Mouse (Mus musculus) cerebellum, postnatal 36 days (tissue): ENCODE results near the gene Ube2d1.

Experiments
- DNase-seq, 2 experiments: peaks; one replicate each; pipeline ENCODE4 v3.0.0; 2021 to 2022; ENCODE audit warnings: mixed read lengths in 2 of 2

Gene Ube2d1

GRCm38 (mm10) chr10:71285126-71285580, at the start of gene Ube2d1:
TSS of gene Ube2d1 (minus strand) at chr10:71285262.
- DNase-seq: peak; percentile 91 to 95

DNA sequence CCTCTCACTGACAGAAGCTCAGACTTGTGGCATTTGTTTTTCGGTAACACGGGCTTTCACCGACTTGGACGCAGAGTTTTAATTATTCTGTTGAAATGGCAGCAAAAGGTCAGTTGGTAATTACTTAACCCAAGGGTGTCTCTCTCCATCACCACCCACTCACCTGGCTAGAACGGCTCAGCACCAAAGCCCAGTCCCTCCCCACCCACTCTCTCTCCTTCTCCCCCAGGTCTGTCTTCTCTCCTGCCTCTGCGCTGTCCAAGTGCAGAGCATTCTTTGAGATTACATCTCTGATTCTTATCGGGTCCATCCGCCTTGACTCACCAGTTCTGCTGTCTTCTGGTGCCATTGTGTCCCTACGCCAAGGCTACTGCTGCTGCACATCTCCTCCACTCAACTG, 47.8 kb upstream of the Ube2d1 start:
- DNase-seq: no peak

DNA sequence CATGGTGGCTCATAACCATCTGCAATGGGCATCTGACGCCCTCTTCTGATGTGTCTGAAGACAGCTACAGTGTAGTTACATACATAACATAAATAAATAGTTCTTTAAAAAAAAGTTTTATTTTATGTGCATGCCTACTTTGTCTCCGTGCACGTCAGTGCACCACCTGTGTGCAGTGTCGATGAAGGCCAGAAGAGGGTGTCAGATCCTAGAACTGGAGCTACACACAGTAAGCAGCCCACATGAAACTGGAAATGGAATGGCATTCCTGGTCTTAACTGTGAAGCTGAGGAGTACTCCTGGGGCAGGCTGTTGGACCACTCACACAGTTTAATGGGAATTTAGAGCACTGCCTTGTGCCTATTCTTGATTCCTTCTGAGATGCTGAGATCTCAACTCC, 47.3 kb upstream of the Ube2d1 start:
- no peak for DNase-seq

GRCm38 (mm10) chr10:71331908-71332307, 46.8 kb upstream of the Ube2d1 start:
- no peak for DNase-seq

DNA sequence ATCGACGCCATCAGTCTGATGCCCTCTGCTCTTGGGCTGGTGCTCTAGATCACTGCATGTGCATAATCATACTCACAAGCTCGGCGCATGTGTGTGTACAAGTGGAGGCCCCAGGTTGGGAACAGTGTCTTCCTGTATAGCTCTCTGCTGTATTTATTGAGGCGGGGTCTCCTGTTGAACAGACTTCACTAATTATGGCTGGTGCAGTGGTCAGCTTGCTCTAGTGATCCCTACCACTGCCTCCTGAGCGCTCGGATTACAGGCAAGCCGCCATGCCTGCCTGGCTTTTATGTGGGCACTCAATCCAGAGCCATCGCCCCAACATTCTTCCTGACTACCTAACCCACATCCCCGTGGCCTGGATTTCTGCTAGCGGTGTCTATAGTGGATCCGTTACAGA, 45.0 kb upstream of the Ube2d1 start:
- no peak for DNase-seq

DNA sequence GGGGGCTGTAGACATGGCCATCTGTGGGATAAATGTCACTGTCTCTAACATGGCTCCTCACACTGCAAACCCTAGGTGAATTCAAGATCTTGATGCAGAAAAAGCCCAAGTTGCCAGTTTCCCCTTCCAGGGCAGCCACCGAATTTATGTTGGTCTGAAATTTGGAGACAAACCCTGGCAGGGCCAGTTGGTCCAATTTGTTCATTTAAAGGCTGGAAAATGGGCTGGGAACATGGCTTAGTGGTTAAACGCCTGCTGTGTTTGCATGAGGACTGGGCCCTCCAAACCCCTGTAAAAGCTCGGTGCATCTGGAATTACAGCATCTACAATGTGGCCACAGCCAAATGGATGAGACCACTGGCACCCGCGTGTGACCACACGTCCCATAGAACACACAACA, 44.2 kb upstream of the Ube2d1 start:
- DNase-seq: no peak

- DNase-seq: no peak
Measured at GRCm38 (mm10) chr10:71328870-71329269, 43.8 kb upstream of the Ube2d1 start.

DNA sequence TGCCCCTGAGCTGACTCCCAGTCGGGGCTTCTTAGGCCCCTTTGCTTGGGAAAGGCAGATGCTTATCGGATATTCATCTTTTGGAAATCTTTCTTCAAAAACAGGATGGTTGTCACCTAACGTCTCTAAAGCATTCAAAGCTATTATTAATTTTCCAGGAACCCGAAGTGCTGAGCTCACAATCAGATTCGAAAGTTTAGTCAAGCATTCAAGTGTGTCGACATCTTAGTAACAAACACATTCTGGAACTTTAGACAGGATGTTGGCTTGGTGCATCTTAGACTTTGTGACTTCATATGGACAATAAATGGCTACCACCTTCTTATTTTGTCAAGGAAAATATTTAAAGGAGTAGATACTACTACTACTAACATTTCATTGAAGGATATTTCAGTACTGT, 43.3 kb upstream of the Ube2d1 start:
- no peak for DNase-seq

- no peak for DNase-seq
Measured at GRCm38 (mm10) chr10:71327386-71327785, 42.3 kb upstream of the Ube2d1 start.

- DNase-seq: peak; percentile 70 to 75
Measured at GRCm38 (mm10) chr10:71326789-71327188, 41.7 kb upstream of the Ube2d1 start.

GRCm38 (mm10) chr10:71326123-71326522, 41.1 kb upstream of the Ube2d1 start:
- DNase-seq: no peak

- DNase-seq: no peak
Measured at GRCm38 (mm10) chr10:71323669-71324068, 38.6 kb upstream of the Ube2d1 start.

- DNase-seq: no peak
Measured at GRCm38 (mm10) chr10:71316497-71316896, 31.4 kb upstream of the Ube2d1 start.

DNA sequence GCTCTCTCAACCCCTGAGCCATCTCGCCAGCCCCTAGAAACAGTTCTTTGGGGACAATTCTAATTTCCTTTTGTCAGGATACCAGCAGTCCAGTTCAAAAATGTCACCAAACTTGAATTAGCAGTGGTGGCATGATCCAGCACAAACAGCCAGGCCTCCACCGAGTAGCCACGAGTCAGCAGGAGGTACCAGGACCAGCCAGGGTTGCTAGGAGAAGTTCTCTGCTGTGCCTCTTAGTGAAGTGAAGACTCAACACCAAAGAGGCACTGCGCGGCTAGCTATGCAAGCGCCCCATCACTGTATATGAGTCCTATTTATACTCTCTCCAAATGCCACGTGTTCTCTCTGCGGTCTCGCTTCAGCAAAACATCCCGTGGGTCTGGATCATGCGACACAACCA, 31.0 kb upstream of the Ube2d1 start:
- no peak for DNase-seq

- DNase-seq: no peak
Measured at GRCm38 (mm10) chr10:71314596-71314995, 29.5 kb upstream of the Ube2d1 start.

DNA sequence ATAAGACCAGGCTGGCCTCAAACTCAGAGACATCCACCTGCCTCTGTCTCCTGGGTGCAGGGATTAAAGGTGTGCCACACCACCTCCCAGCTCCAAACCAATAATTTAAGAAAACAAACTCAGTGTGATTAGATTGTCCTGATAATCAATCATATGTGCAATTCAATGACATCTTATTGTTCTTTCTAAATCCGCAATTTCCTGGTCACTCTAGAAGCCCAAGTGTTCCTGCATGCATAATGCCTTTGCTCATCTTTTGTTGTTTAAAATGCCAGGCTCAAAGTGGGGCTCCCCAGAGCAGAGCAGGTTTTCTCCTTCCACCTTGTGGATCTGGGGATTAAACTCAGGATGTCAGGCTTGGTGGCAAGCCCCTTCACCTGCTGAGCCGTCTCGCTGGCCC, 25.2 kb upstream of the Ube2d1 start:
- no peak for DNase-seq

- DNase-seq: no peak
Measured at GRCm38 (mm10) chr10:71308199-71308598, 23.1 kb upstream of the Ube2d1 start.

- DNase-seq: no peak
Measured at GRCm38 (mm10) chr10:71306759-71307158, 21.7 kb upstream of the Ube2d1 start.

- DNase-seq: peak; percentile 41 to 55
Measured at GRCm38 (mm10) chr10:71306190-71306589, 21.1 kb upstream of the Ube2d1 start.

DNA sequence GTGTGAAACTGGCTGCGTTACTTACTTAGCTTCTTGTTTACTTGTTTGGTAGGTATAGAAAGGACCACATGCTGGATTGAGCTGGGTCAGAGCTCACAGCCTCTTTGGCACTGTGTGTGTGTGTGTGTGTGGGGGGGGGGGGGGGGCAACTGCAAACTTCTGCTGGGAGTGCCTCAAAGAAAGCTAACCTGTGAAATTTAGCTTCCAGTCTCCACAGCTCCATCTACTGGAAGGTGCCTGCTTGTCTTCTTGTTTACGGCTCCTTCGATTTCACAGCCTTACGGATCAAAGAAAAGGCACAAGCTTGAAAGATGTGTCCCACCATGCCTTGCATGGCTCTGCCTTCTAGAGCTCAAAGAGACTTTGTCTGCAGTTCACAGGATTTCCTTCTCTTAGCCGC, 17.4 kb upstream of the Ube2d1 start:
- DNase-seq: no peak

GRCm38 (mm10) chr10:71300161-71300560, 15.1 kb upstream of the Ube2d1 start:
- peak; percentile 48 to 50 for DNase-seq

DNA sequence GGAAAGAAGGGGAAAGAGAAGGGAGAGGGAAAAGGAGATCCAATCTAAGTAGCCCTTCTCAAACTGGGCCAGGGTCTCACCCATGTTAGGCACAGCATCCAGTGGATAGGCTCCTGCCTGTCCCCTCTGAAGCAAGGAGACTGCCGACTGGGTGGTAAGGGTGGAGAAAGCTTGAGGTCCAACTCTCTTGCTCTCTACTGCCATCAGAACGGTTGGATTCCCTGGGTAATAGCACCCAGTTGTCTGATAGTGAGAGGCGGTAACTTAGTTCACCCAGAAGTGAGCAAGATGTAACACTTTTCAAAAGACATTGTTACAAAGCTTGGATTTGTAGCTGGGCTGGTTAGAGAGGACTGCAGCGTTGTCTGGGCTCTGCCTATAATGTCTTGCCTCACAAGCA, 8.2 kb upstream of the Ube2d1 start:
- no peak for DNase-seq

DNA sequence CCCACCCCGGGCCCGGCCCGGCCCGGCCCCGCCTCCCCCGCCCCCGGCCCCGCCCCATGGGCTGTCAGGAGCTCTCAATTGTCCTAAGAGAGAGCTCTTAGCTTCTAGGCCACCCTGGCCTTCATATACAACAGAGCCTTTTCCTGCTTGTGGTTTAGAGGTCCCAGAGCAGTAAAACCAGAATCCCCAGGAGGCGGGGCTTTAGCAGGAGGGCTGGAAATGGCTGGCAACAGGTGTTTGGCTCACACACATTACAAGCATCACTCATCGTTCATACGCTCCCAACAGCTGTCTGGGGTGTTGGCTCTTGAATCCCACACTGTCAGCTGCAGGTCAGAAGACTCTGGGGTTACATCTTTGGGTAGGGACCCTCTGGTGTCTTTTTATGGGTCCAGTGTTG, 7.2 kb upstream of the Ube2d1 start:
- no peak for DNase-seq

GRCm38 (mm10) chr10:71291801-71292200, 6.7 kb upstream of the Ube2d1 start:
- no peak for DNase-seq

GRCm38 (mm10) chr10:71291179-71291661, 6.2 kb upstream of the Ube2d1 start:
- no peak for DNase-seq
